Mouse (Mus musculus) left cerebral cortex, adult 2 months (tissue): ENCODE results near the gene Crtap. TPM values are rescaled to one million over a fixed set of nuclear protein-coding genes. Genes with fewer than 3 reads are reported as not detected.
"Not testable (repeated sequence)": the region's sequence is repeated elsewhere in the genome, so short reads cannot be mapped to it uniquely, and the experiment has no call there.

Experiments
- DNase-seq, 2 experiments: peaks; one replicate each; pipeline ENCODE4 v3.0.0; 2021 to 2022; ENCODE audit warnings: low spot score in 2 of 2, mixed read lengths in 1 of 2; ENCODE audit errors: extremely low spot score in 1 of 2
- H3K27ac ChIP-seq: fragments of 200-600 bp; 2 replicates; pipeline ENCODE4 v1.8.1; 2022
- H3K4me3 ChIP-seq: fragments of 200-600 bp; 2 replicates; pipeline ENCODE4 v1.8.1; 2022
- CTCF ChIP-seq: fragments of 200-600 bp; IDR thresholded peaks from 2 replicates; pipeline ENCODE4 v1.8.1; 2022; ENCODE audit warnings: antibody characterized with exemption, mild to moderate bottlenecking, moderate library complexity
- intact Hi-C: fragments of 180-260 bp; cut with DNase I; formaldehyde crosslinking; loops from one replicate; pipeline ENCODE4 v1.15.1; 2025
- total RNA-seq, 2 experiments: library from RNA; stranded (reverse); gene quantifications; 2 replicates each; pipeline ENCODE4 v1.2.3; 2021

Crtap gene
- total RNA-seq, 2 experiments from 2014 or later, result 5.3 to 7.5 TPM

- H3K27ac ChIP-seq, result no peak overlapping the region
Observed at GRCm38 (mm10) chr9:114375276-114375962, 15.1 kb downstream of the Crtap start.

GRCm38 (mm10) chr9:114371717-114372116 is 18.8 kb downstream of the Crtap start:
- H3K4me3 ChIP-seq, intact Hi-C loops, H3K27ac ChIP-seq, DNase-seq: not testable (repeated sequence)

More at GRCm38 (mm10) chr9:114375276-114375962, 15.1 kb downstream of the Crtap start:
- intact Hi-C loops, result no loop called here
- DNase-seq, result no peak
- H3K4me3 ChIP-seq, result no peak overlapping the region
- TF ChIP-seq CTCF, result no peak

GRCm38 (mm10) chr9:114369389-114369788 is 21.1 kb downstream of the Crtap start:
- peak; percentile 36 for TF ChIP-seq CTCF
- DNase-seq, H3K4me3 ChIP-seq, H3K27ac ChIP-seq, intact Hi-C loops: not testable (repeated sequence)

GRCm38 (mm10) chr9:114368471-114368858 is 22.0 kb downstream of the Crtap start:
- DNase-seq, result no peak
- intact Hi-C loops, result no loop called here
- TF ChIP-seq CTCF, result no peak
- H3K4me3 ChIP-seq, result peak overlapping the region; percentile 38
- H3K27ac ChIP-seq, result peak overlapping the region; percentile 48; the same call in 1 of the 2 replicates

GRCm38 (mm10) chr9:114367783-114368470 is 22.5 kb downstream of the Crtap start:
- H3K4me3 ChIP-seq, result peak overlapping the region; percentile 38
- no peak; the same call in 1 of the 2 replicates for TF ChIP-seq CTCF
- peak; percentile 85 to 88 for DNase-seq
- peak overlapping the region; percentile 48; the same call in 1 of the 2 replicates for H3K27ac ChIP-seq
- intact Hi-C loops, result no loop called here

- intact Hi-C loops, H3K4me3 ChIP-seq, H3K27ac ChIP-seq, DNase-seq: not testable (repeated sequence)
Observed at GRCm38 (mm10) chr9:114329855-114330254, 60.6 kb downstream of the Crtap start, which contains the start of gene Bcl2a1c. TSS of gene Bcl2a1c (plus strand) at chr9:114330135.

GRCm38 (mm10) chr9:114328332-114328731 is 62.1 kb downstream of the Crtap start:
- DNase-seq, H3K27ac ChIP-seq, H3K4me3 ChIP-seq, intact Hi-C loops: not testable (repeated sequence)

GRCm38 (mm10) chr9:114326011-114326748 is 64.3 kb downstream of the Crtap start:
- TF ChIP-seq CTCF, result no peak
- H3K27ac ChIP-seq, result no peak overlapping the region
- DNase-seq, result no peak
- intact Hi-C loops, result no loop called here
- no peak overlapping the region for H3K4me3 ChIP-seq

Other genes starting within 250 kb of the Crtap start
- gene Bcl2a1c, start 60.5 kb downstream of the Crtap start, total RNA-seq, result not detected
- gene Glb1, start 10.4 kb upstream of the Crtap start, total RNA-seq, result 10 to 100 TPM; 24.5 to 24.7 TPM
- 10 to 100 TPM; 12.0 to 13.2 TPM for gene Tmppe, start 10.4 kb upstream of the Crtap start, total RNA-seq
- gene Ccr4, start 114.2 kb upstream of the Crtap start, total RNA-seq, result not detected
- gene C130032M10Rik, start 125.0 kb upstream of the Crtap start, total RNA-seq, result not detected
- gene Trim71, start 173.7 kb upstream of the Crtap start, total RNA-seq, result under 1 TPM; 0.72 to 0.84 TPM
- 10 to 100 TPM; 47.7 to 49.1 TPM for gene Cnot10, start 249.5 kb upstream of the Crtap start, total RNA-seq